Mouse (Mus musculus) neural tube, embryonic 13.5 days (tissue): ENCODE measurements around the gene 1700109H08Rik. TPM values are rescaled to one million over a fixed set of nuclear protein-coding genes. Genes with fewer than 3 reads are reported as not detected.
A peak's percentile ranks its signal among the peaks of the same experiment; 100 is the strongest.
"Not testable (repeated sequence)": the region's sequence is repeated elsewhere in the genome, so short reads cannot be mapped to it uniquely, and the experiment has no call there.

Experiments used
- ATAC-seq: fragments of 200-750 bp; cut with Nextera tagmentation; 2 replicates; pipeline ENCODE4 v1.8.0; 2017; ENCODE audit warnings: low read depth, mild to moderate bottlenecking, moderate TSS enrichment, moderate library complexity
- H3K27ac ChIP-seq: fragments of 300-500 bp; sonication (generic); replicated peaks from 2 replicates; pipeline ENCODE4 v1.5.1; 2015; ENCODE audit warnings: moderate library complexity, mild to moderate bottlenecking, inconsistent platforms
- H3K27me3 ChIP-seq: fragments of 300-500 bp; sonication (generic); 2 replicates; pipeline ENCODE4 v1.6.1; 2015; ENCODE audit warnings: mild to moderate bottlenecking, inconsistent platforms
- H3K36me3 ChIP-seq: fragments of 300-500 bp; sonication (generic); 2 replicates; pipeline ENCODE4 v1.6.1; 2015; ENCODE audit warnings: mild to moderate bottlenecking, inconsistent platforms
- H3K4me1 ChIP-seq: fragments of 300-500 bp; sonication (generic); replicated peaks from 2 replicates; pipeline ENCODE4 v1.6.1; 2015; ENCODE audit warnings: inconsistent platforms
- H3K4me2 ChIP-seq: fragments of 300-500 bp; sonication (generic); 2 replicates; pipeline ENCODE4 v1.6.1; 2015; ENCODE audit warnings: inconsistent platforms, mild to moderate bottlenecking, moderate library complexity
- H3K4me3 ChIP-seq: fragments of 300-500 bp; sonication (generic); 2 replicates; pipeline ENCODE4 v1.5.1; 2015; ENCODE audit warnings: mild to moderate bottlenecking, inconsistent platforms
- H3K9ac ChIP-seq: fragments of 300-500 bp; sonication (generic); 2 replicates; pipeline ENCODE4 v1.6.1; 2015; ENCODE audit warnings: moderate library complexity, mild to moderate bottlenecking, inconsistent platforms
- H3K9me3 ChIP-seq: fragments of 300-500 bp; sonication (generic); 2 replicates; pipeline ENCODE4 v1.6.1; 2016; ENCODE audit warnings: inconsistent platforms
- WGBS: fragments of 180-500 bp; shearing (Covaris S2); methylation state at CpG from one replicate; pipeline ENCODE4 v1.1.7; 2015; 5-methylcytosine and 5-hydroxymethylcytosine counted together
- polyA plus RNA-seq: library from polyadenylated mRNA; unstranded; fragments of >200 nt; fragmentation: Nextera tagmentation; extraction: Ambion mirVana; gene quantifications from 2 replicates; pipeline ENCODE4 v1.2.1, GENCODE M21; 2015

The 1700109H08Rik gene
- 2.0 and 2.4 TPM in 2 replicates for polyA plus RNA-seq

- 94% methylated on average over 4 of the region's 4 CpGs for WGBS
- Histone ChIP-seq H3K4me2 (no peak within 1 kb of the TSS), H3K4me1 (no peaks in the 10 kb centered on the region), H3K4me3 (no peak within 1 kb of the TSS), H3K9ac (no peak within 1 kb of the TSS), H3K36me3 (peaks cover 94% of the 10 kb centered on the region), H3K27ac (no peak within 1 kb of the TSS), H3K9me3 (peaks cover 4% of the 10 kb centered on the region; the same call in 1 of the 2 replicates), H3K27me3 (no peaks in the 10 kb centered on the region)
- ATAC-seq = no peak
These were observed at the start of gene 1700109H08Rik for GRCm38 (mm10) chr5:3571266-3571665. Gene 1700109H08Rik (plus strand): TSS chr5:3571566.

GRCm38 (mm10) chr5:3521741-3522140, 49.6 kb upstream of the 1700109H08Rik start:
- 76% methylated on average over 12 of the region's 12 CpGs for WGBS
- ATAC-seq = no peak
- H3K27me3 ChIP-seq = no peaks in the 10 kb centered on the region
- no peak overlapping the region for H3K4me2 ChIP-seq
- no peaks in the 10 kb centered on the region for H3K9me3 ChIP-seq
- no peaks in the 10 kb centered on the region for H3K36me3 ChIP-seq
- peaks cover 3% of the 10 kb centered on the region; the same call in 1 of the 2 replicates for H3K4me1 ChIP-seq
- no peak overlapping the region for H3K9ac ChIP-seq
- no peak overlapping the region for H3K27ac ChIP-seq
- H3K4me3 ChIP-seq = no peak overlapping the region

GRCm38 (mm10) chr5:3522826-3523225, 48.5 kb upstream of the 1700109H08Rik start:
- Histone ChIP-seq H3K4me2 (no peak overlapping the region), H3K9ac (no peak overlapping the region), H3K36me3 (no peaks in the 10 kb centered on the region), H3K27me3 (no peaks in the 10 kb centered on the region), H3K27ac (no peak overlapping the region), H3K4me1 (no peaks in the 10 kb centered on the region), H3K9me3 (no peaks in the 10 kb centered on the region), H3K4me3 (no peak overlapping the region)
- WGBS = 94% methylated on average over 10 of the region's 10 CpGs
- no peak for ATAC-seq

- Histone ChIP-seq H3K27ac (no peak overlapping the region), H3K4me3 (no peak overlapping the region), H3K9me3 (no peaks in the 10 kb centered on the region), H3K9ac (no peak overlapping the region), H3K36me3 (no peaks in the 10 kb centered on the region), H3K27me3 (no peaks in the 10 kb centered on the region), H3K4me2 (no peak overlapping the region), H3K4me1 (no peaks in the 10 kb centered on the region)
- WGBS = 46% methylated on average over 5 of the region's 5 CpGs
- no peak for ATAC-seq
These were observed 44.2 kb upstream of the 1700109H08Rik start for GRCm38 (mm10) chr5:3527041-3527691.

GRCm38 (mm10) chr5:3529585-3530189, 41.7 kb upstream of the 1700109H08Rik start:
- no peaks in the 10 kb centered on the region for H3K4me1 ChIP-seq
- ATAC-seq = no peak
- 64% methylated on average over 10 of the region's 10 CpGs for WGBS
- no peak overlapping the region for H3K9ac ChIP-seq
- no peaks in the 10 kb centered on the region for H3K27me3 ChIP-seq
- H3K4me3 ChIP-seq = no peak overlapping the region
- no peak overlapping the region for H3K27ac ChIP-seq
- no peaks in the 10 kb centered on the region for H3K36me3 ChIP-seq
- H3K4me2 ChIP-seq = no peak overlapping the region
- H3K9me3 ChIP-seq = no peaks in the 10 kb centered on the region

GRCm38 (mm10) chr5:3532048-3532447, 39.3 kb upstream of the 1700109H08Rik start:
- H3K9ac ChIP-seq, H3K4me3 ChIP-seq, H3K36me3 ChIP-seq, H3K4me1 ChIP-seq, H3K9me3 ChIP-seq, H3K27me3 ChIP-seq, H3K27ac ChIP-seq, H3K4me2 ChIP-seq, ATAC-seq: not testable (repeated sequence)

GRCm38 (mm10) chr5:3536592-3537212, 34.7 kb upstream of the 1700109H08Rik start:
- Histone ChIP-seq H3K4me1 (no peaks in the 10 kb centered on the region), H3K9me3 (no peaks in the 10 kb centered on the region), H3K4me2 (no peak overlapping the region), H3K4me3 (no peak overlapping the region), H3K9ac (no peak overlapping the region), H3K27ac (no peak overlapping the region), H3K36me3 (no peaks in the 10 kb centered on the region), H3K27me3 (no peaks in the 10 kb centered on the region)
- WGBS = 68% methylated on average over 3 of the region's 3 CpGs
- ATAC-seq = no peak

- 72% methylated on average over 11 of the region's 11 CpGs for WGBS
- ATAC-seq = no peak
These were observed 32.6 kb upstream of the 1700109H08Rik start for GRCm38 (mm10) chr5:3538505-3539472.

GRCm38 (mm10) chr5:3541871-3542270, 29.5 kb upstream of the 1700109H08Rik start:
- no peak for ATAC-seq
- 78% methylated on average over 6 of the region's 6 CpGs for WGBS

More at GRCm38 (mm10) chr5:3538505-3539472, 32.6 kb upstream of the 1700109H08Rik start:
- no peak overlapping the region for H3K4me2 ChIP-seq
- H3K4me1 ChIP-seq = no peaks in the 10 kb centered on the region
- H3K9ac ChIP-seq = no peak overlapping the region
- no peaks in the 10 kb centered on the region for H3K9me3 ChIP-seq
- H3K36me3 ChIP-seq = no peaks in the 10 kb centered on the region
- H3K27me3 ChIP-seq = no peaks in the 10 kb centered on the region
- H3K4me3 ChIP-seq = no peak overlapping the region
- no peak overlapping the region for H3K27ac ChIP-seq

GRCm38 (mm10) chr5:3543629-3544479, 27.5 kb upstream of the 1700109H08Rik start, which contains the start of gene Fam133b:
Gene Fam133b (plus strand): TSS chr5:3543833.
- ATAC-seq = peak; percentile 97
- peak within 1 kb of the TSS; percentile 91 for H3K4me3 ChIP-seq
- WGBS = under 1% methylated on average over 78 of the region's 80 CpGs

More at GRCm38 (mm10) chr5:3541871-3542270, 29.5 kb upstream of the 1700109H08Rik start:
- H3K27me3 ChIP-seq = no peaks in the 10 kb centered on the region
- H3K4me3 ChIP-seq = no peak overlapping the region
- no peaks in the 10 kb centered on the region for H3K9me3 ChIP-seq
- no peak overlapping the region for H3K9ac ChIP-seq
- no peak overlapping the region for H3K4me2 ChIP-seq
- peaks cover 2% of the 10 kb centered on the region; the same call in 1 of the 2 replicates for H3K36me3 ChIP-seq
- H3K4me1 ChIP-seq = peaks cover 22% of the 10 kb centered on the region
- no peak overlapping the region for H3K27ac ChIP-seq

GRCm38 (mm10) chr5:3544480-3544769, 26.9 kb upstream of the 1700109H08Rik start:
- Histone ChIP-seq H3K27ac (no peak overlapping the region), H3K4me1 (peaks cover 22% of the 10 kb centered on the region), H3K9me3 (no peaks in the 10 kb centered on the region), H3K4me3 (peak overlapping the region; percentile 91), H3K36me3 (peaks cover 6% of the 10 kb centered on the region; the same call in 1 of the 2 replicates), H3K9ac (peak overlapping the region; percentile 91), H3K4me2 (peak overlapping the region; percentile 79), H3K27me3 (no peaks in the 10 kb centered on the region)
- WGBS = 8% methylated on average over 7 of the region's 7 CpGs
- ATAC-seq = peak; percentile 51

More at GRCm38 (mm10) chr5:3543629-3544479, 27.5 kb upstream of the 1700109H08Rik start, which contains the start of gene Fam133b:
- H3K9me3 ChIP-seq = no peaks in the 10 kb centered on the region
- H3K4me2 ChIP-seq = peak within 1 kb of the TSS; percentile 79
- H3K36me3 ChIP-seq = peaks cover 6% of the 10 kb centered on the region; the same call in 1 of the 2 replicates
- peak within 1 kb of the TSS; percentile 95 for H3K27ac ChIP-seq
- H3K27me3 ChIP-seq = no peaks in the 10 kb centered on the region
- H3K4me1 ChIP-seq = peaks cover 22% of the 10 kb centered on the region
- peak within 1 kb of the TSS; percentile 91 for H3K9ac ChIP-seq
